Mouse (Mus musculus) right cerebral cortex, postnatal 14 days (tissue): Measurements from ENCODE around the gene Acaa1a.
"Not testable (repeated sequence)": the region's sequence is repeated elsewhere in the genome, so short reads cannot be mapped to it uniquely, and the experiment has no call there.

Experiments used
- DNase-seq: peaks from one replicate; pipeline ENCODE4 v3.0.0; 2022

Acaa1a gene

GRCm38 (mm10) chr9:119340212-119340580 lies 720 bp downstream of the Acaa1a start:
- DNase-seq, result no peak

- peak; percentile 94 for DNase-seq
Observed at GRCm38 (mm10) chr9:119340909-119341816, 1.7 kb downstream of the Acaa1a start, which contains the start of gene Myd88. Myd88 (minus strand) TSS chr9:119341411.

- no peak for DNase-seq
Observed at GRCm38 (mm10) chr9:119342728-119343127, 3.3 kb downstream of the Acaa1a start.

- no peak for DNase-seq
Observed at GRCm38 (mm10) chr9:119346376-119346775, 6.9 kb downstream of the Acaa1a start.

- no peak for DNase-seq
Observed at GRCm38 (mm10) chr9:119350531-119350930, 11.1 kb downstream of the Acaa1a start.

GRCm38 (mm10) chr9:119350947-119351705 lies 11.7 kb downstream of the Acaa1a start:
- DNase-seq, result no peak

GRCm38 (mm10) chr9:119352060-119352459 lies 12.6 kb downstream of the Acaa1a start:
- DNase-seq, result peak; percentile 85

- no peak for DNase-seq
Observed at GRCm38 (mm10) chr9:119353926-119354325, 14.4 kb downstream of the Acaa1a start.

GRCm38 (mm10) chr9:119355943-119356342 lies 16.5 kb downstream of the Acaa1a start:
- no peak for DNase-seq

GRCm38 (mm10) chr9:119357331-119358057 lies 18.0 kb downstream of the Acaa1a start, which contains the start of gene Xylb:
Xylb (plus strand) TSS chr9:119357381.
- DNase-seq, result peak; percentile 92

GRCm38 (mm10) chr9:119358058-119358429 lies 18.6 kb downstream of the Acaa1a start:
- no peak for DNase-seq

- no peak for DNase-seq
Observed at GRCm38 (mm10) chr9:119361416-119361815, 21.9 kb downstream of the Acaa1a start.

- no peak for DNase-seq
Observed at GRCm38 (mm10) chr9:119363229-119363628, 23.8 kb downstream of the Acaa1a start.

- no peak for DNase-seq
Observed at GRCm38 (mm10) chr9:119365284-119365683, 25.8 kb downstream of the Acaa1a start, which contains the start of gene Slc22a14. Slc22a14 (minus strand) TSS chr9:119365553.

GRCm38 (mm10) chr9:119368367-119368766 lies 28.9 kb downstream of the Acaa1a start:
- no peak for DNase-seq

GRCm38 (mm10) chr9:119370770-119371169 lies 31.3 kb downstream of the Acaa1a start:
- DNase-seq, result not testable (repeated sequence)

GRCm38 (mm10) chr9:119371251-119371650 lies 31.8 kb downstream of the Acaa1a start:
- DNase-seq, result no peak

- DNase-seq, result no peak
Observed at GRCm38 (mm10) chr9:119375008-119375407, 35.5 kb downstream of the Acaa1a start.

- DNase-seq, result no peak
Observed at GRCm38 (mm10) chr9:119375556-119375955, 36.1 kb downstream of the Acaa1a start.

GRCm38 (mm10) chr9:119378231-119378630 lies 38.8 kb downstream of the Acaa1a start:
- DNase-seq, result no peak

GRCm38 (mm10) chr9:119382603-119383002 lies 43.1 kb downstream of the Acaa1a start:
- no peak for DNase-seq

GRCm38 (mm10) chr9:119388956-119389355 lies 49.5 kb downstream of the Acaa1a start:
- no peak for DNase-seq

GRCm38 (mm10) chr9:119390214-119390613 lies 50.7 kb downstream of the Acaa1a start:
- DNase-seq, result no peak
